ENCODE assay signal across 7 mouse cellular contexts in the genomic region with DNA sequence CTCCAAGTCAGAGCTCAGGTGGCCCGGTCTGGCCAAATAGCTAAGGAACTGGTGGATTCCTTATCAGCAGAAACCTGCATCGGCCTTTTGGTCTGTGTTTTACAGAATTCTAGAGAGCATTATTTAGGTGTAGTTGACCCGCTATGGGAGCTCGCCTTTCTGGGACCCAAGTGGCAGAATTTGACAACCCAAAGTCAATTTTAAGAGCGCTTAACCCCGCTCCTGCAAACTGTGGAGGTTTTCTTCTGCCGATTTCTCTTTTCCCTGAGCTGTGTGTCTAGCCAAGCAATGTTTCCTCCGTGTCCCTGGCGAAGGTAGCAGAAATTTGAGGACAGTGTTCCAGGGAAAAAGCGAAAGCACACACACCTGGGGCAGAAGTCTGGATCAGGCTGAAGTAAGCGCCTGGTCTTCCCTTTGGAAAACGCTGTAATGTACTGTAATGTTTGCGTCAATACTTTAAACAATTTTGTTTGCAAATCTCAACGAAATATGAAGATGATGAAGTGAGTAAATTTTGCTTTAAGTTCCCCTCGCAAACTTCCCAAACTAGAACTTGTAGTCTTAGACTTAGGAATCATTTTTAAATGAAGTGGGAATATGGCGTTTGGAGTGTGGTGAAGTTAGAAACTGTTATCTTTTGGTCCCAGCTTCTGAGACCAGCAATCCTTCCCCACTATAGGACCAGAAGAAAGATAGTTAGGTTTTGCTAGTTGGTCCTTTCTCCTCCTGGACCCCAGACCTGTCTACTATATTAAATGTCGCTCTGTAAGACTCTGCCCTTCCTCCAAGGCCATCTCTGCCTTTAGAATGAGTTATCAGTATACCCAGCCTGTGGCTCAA. TPM values are rescaled to one million over a fixed set of nuclear protein-coding genes. Genes with fewer than 3 reads are reported as not detected.
DNase-seq lines count a peak whose midpoint lies in the region; ATAC-seq and TF ChIP-seq lines count a peak whose summit lies in the region.

No protein-coding gene starts in this region.

- peak; percentile 53 for DNase-seq in brain, embryonic 14.5 days (ENCODE audit: low read depth)
- peak; percentile 61 for DNase-seq in embryo, embryonic 10.5 days (ENCODE audit: low spot score)
- DNase-seq in spleen, postnatal 36 days (ENCODE audit: low spot score in 2 of 2): no peak
- no peak for DNase-seq in left cerebral cortex, adult 11 months (ENCODE audit: low spot score)

- H3K9me3 ChIP-seq in hindbrain, embryonic 12.5 days (replicated peaks): no peaks in the 10 kb centered on the region
- no peaks in the 10 kb centered on the region for H3K9me3 ChIP-seq in midbrain, embryonic 13.5 days

- TF ChIP-seq POLR2A in brain, embryonic 14.5 days (IDR thresholded peaks at IDR 0.05; ENCODE audit: borderline replicate concordance, extremely low read depth, insufficient read depth, insufficient read length, poor library complexity, severe bottlenecking): no peak

- H3K27ac ChIP-seq in hindbrain, embryonic 12.5 days: no peak overlapping the region
- no peak overlapping the region for H3K27ac ChIP-seq in midbrain, embryonic 13.5 days

- WGBS in hindbrain, embryonic 12.5 days: 2% methylated on average over 17 of the region's 17 CpGs
- WGBS in midbrain, embryonic 13.5 days: 3% methylated on average over 17 of the region's 17 CpGs

- H3K9ac ChIP-seq in hindbrain, embryonic 12.5 days: no peak overlapping the region
- no peak overlapping the region for H3K9ac ChIP-seq in midbrain, embryonic 13.5 days (replicated peaks)

- ATAC-seq in hindbrain, embryonic 12.5 days (ENCODE audit: low FRiP score): no peak
- no peak for ATAC-seq in midbrain, embryonic 13.5 days
- ATAC-seq in inflammation-experienced regulatory T-cells, adult 6 months: no peak

- H3K27me3 ChIP-seq in hindbrain, embryonic 12.5 days: peaks cover 96% of the 10 kb centered on the region
- peaks cover 97% of the 10 kb centered on the region for H3K27me3 ChIP-seq in midbrain, embryonic 13.5 days

- H3K4me3 ChIP-seq in hindbrain, embryonic 12.5 days: peak overlapping the region; percentile 44
- peak overlapping the region; percentile 56 for H3K4me3 ChIP-seq in midbrain, embryonic 13.5 days (replicated peaks)

- no peaks in the 10 kb centered on the region for H3K36me3 ChIP-seq in hindbrain, embryonic 12.5 days
- H3K36me3 ChIP-seq in midbrain, embryonic 13.5 days: no peaks in the 10 kb centered on the region

- TF ChIP-seq CTCF in brain, embryonic 14.5 days (IDR thresholded peaks at IDR 0.05; ENCODE audit: borderline replicate concordance, extremely low read depth, insufficient read depth, insufficient read length): no peak

- peaks cover 29% of the 10 kb centered on the region for H3K4me1 ChIP-seq in hindbrain, embryonic 12.5 days
- H3K4me1 ChIP-seq in midbrain, embryonic 13.5 days (replicated peaks): peaks cover 31% of the 10 kb centered on the region

- H3K4me2 ChIP-seq in hindbrain, embryonic 12.5 days (replicated peaks): peak overlapping the region; percentile 91
- H3K4me2 ChIP-seq in midbrain, embryonic 13.5 days (replicated peaks): peak overlapping the region; percentile 96

RNA-seq across cellular contexts. Expression of a gene that starts 1.1 kb away (rescaled TPM):
- polyA plus RNA-seq in brain, embryonic 14.5 days (2012; rRNA removed): 1.8 and 4.6 TPM in 2 replicates
- 1.9 and 9.0 TPM in 2 replicates for polyA plus RNA-seq in hindbrain, embryonic 12.5 days (2016; fragmentation: Nextera tagmentation; extraction: Ambion mirVana)
- polyA plus RNA-seq in midbrain, embryonic 13.5 days (2015; fragmentation: Nextera tagmentation; extraction: Ambion mirVana): 0.65 and 1.4 TPM in 2 replicates
- not detected for polyA plus RNA-seq in inflammation-experienced regulatory T-cells, adult 6 months (2017; shearing (Covaris generic))

Comparison
In these comparisons a context has a peak if more than half of its experiments do, and no peak if none do; other contexts are left out.
1. DNase-seq: peak in brain, embryonic 14.5 days (single experiment) and embryo, embryonic 10.5 days (single experiment); none in spleen, postnatal 36 days (0 of 2) and left cerebral cortex, adult 11 months (single experiment).